Mouse (Mus musculus) stomach, embryonic 16.5 days (tissue): ENCODE measurements at regions not wholly inside any gene's neighbourhood (a gene's known extent, or its start where the extent isn't known, plus 50 kb on each side); places are given as distances from the start of the nearest gene placed in this dataset.

Experiments
- ATAC-seq: fragments of 200-750 bp; cut with Nextera tagmentation; 2 replicates; pipeline ENCODE4 v1.8.0; 2017; ENCODE audit warnings: moderate number of reproducible peaks, moderate TSS enrichment; ENCODE audit not compliant: insufficient read depth, low FRiP score
- H3K27ac ChIP-seq: fragments of 300-500 bp; sonication (generic); 2 replicates; pipeline ENCODE4 v1.5.1; 2014; ENCODE audit warnings: low read length
- H3K27me3 ChIP-seq: fragments of 300-500 bp; sonication (generic); 2 replicates; pipeline ENCODE4 v1.6.1; 2014; ENCODE audit warnings: low read length, control low read depth, mixed read lengths; ENCODE audit not compliant: control insufficient read depth, insufficient read depth
- H3K36me3 ChIP-seq: fragments of 300-500 bp; sonication (generic); 2 replicates; pipeline ENCODE4 v1.6.1; 2014; ENCODE audit warnings: low read length; ENCODE audit not compliant: control insufficient read depth, insufficient read depth
- H3K4me1 ChIP-seq: fragments of 300-500 bp; sonication (generic); 2 replicates; pipeline ENCODE4 v1.6.1; 2014; ENCODE audit warnings: low read length, control low read depth, mixed read lengths; ENCODE audit not compliant: control insufficient read depth, insufficient read depth
- H3K4me2 ChIP-seq: fragments of 300-500 bp; sonication (generic); 2 replicates; pipeline ENCODE4 v1.6.1; 2014; ENCODE audit warnings: low read depth, low read length, mixed read lengths
- H3K4me3 ChIP-seq: fragments of 300-500 bp; sonication (generic); replicated peaks from 2 replicates; pipeline ENCODE4 v1.5.1; 2014; ENCODE audit warnings: mild to moderate bottlenecking, low read length
- H3K9ac ChIP-seq: fragments of 300-500 bp; sonication (generic); 2 replicates; pipeline ENCODE4 v1.6.1; 2014; ENCODE audit warnings: low read length
- H3K9me3 ChIP-seq: fragments of 300-500 bp; sonication (generic); replicated peaks from 2 replicates; pipeline ENCODE4 v1.6.1; 2016; ENCODE audit warnings: low read length, control low read depth; ENCODE audit not compliant: control insufficient read depth
- WGBS: fragments of 180-500 bp; shearing (Covaris S2); extraction: QIAGEN DNeasy Blood & Tissue Kit; methylation state at CpG from one replicate; pipeline ENCODE4 v1.1.7; 2014; 5-methylcytosine and 5-hydroxymethylcytosine counted together

GRCm38 (mm10) chr14:60517891-60518290, 115.9 kb upstream of the Spata13 start:
- Histone ChIP-seq H3K4me1 (no peaks in the 10 kb centered on the region), H3K27me3 (no peaks in the 10 kb centered on the region), H3K9me3 (no peaks in the 10 kb centered on the region), H3K9ac (no peak overlapping the region), H3K27ac (no peak overlapping the region), H3K4me3 (no peak overlapping the region), H3K4me2 (no peak overlapping the region), H3K36me3 (no peaks in the 10 kb centered on the region)
- 93% methylated on average over 11 of the region's 11 CpGs for WGBS
- no peak for ATAC-seq

- Histone ChIP-seq H3K27me3 (no peaks in the 10 kb centered on the region), H3K9ac (no peak overlapping the region), H3K36me3 (no peaks in the 10 kb centered on the region), H3K27ac (no peak overlapping the region), H3K4me1 (no peaks in the 10 kb centered on the region), H3K9me3 (no peaks in the 10 kb centered on the region), H3K4me2 (no peak overlapping the region), H3K4me3 (no peak overlapping the region)
- no peak for ATAC-seq
- WGBS: 55% methylated on average over 1 of the region's 1 CpGs
Observed at GRCm38 (mm10) chr14:60523010-60523409, 110.8 kb upstream of the Spata13 start.

- Histone ChIP-seq H3K4me3 (no peak overlapping the region), H3K4me2 (no peak overlapping the region), H3K9me3 (no peaks in the 10 kb centered on the region), H3K36me3 (no peaks in the 10 kb centered on the region), H3K4me1 (0 out of 2 replicates have a peak, but pooled peaks cover 4% of the 10 kb centered on the region), H3K27ac (no peak overlapping the region), H3K27me3 (no peaks in the 10 kb centered on the region), H3K9ac (no peak overlapping the region)
- ATAC-seq: no peak
- WGBS: 78% methylated on average over 4 of the region's 4 CpGs
Observed at GRCm38 (mm10) chr14:60524869-60525268, 108.9 kb upstream of the Spata13 start.

- 65% methylated on average over 13 of the region's 13 CpGs for WGBS
- no peak for ATAC-seq
Observed at GRCm38 (mm10) chr14:60525284-60525962, 108.4 kb upstream of the Spata13 start.

DNA sequence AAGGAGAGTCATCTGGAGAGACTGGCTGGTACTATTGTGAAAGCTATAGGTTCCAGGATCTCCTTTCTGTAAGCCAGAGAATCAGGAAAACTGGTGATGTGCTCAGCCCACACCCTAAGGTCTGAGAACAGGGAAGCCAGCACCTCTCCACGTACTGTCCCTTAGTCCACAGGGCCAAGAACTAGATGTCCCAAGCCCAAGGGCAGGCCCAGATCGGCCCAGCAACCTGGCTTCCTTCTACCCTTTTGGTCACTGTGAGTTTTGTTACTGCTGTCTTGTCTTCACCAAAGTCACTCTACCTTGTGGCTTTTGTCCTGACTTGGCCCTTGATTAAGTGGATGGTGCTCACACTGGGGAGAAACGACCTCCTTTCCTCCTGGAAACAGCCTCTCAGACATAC, 107.8 kb upstream of the Spata13 start:
- no peaks in the 10 kb centered on the region for H3K27me3 ChIP-seq
- ATAC-seq: no peak
- no peak overlapping the region for H3K9ac ChIP-seq
- no peak overlapping the region for H3K27ac ChIP-seq
- no peak overlapping the region for H3K4me2 ChIP-seq
- H3K36me3 ChIP-seq: no peaks in the 10 kb centered on the region
- peaks cover 10% of the 10 kb centered on the region; the same call in 1 of the 2 replicates for H3K4me1 ChIP-seq
- 76% methylated on average over 3 of the region's 3 CpGs for WGBS
- H3K9me3 ChIP-seq: no peaks in the 10 kb centered on the region
- no peak overlapping the region for H3K4me3 ChIP-seq

More at GRCm38 (mm10) chr14:60525284-60525962, 108.4 kb upstream of the Spata13 start:
- H3K4me2 ChIP-seq: no peak overlapping the region
- H3K27me3 ChIP-seq: no peaks in the 10 kb centered on the region
- H3K36me3 ChIP-seq: no peaks in the 10 kb centered on the region
- no peak overlapping the region for H3K27ac ChIP-seq
- no peak overlapping the region for H3K9ac ChIP-seq
- peaks cover 9% of the 10 kb centered on the region; the same call in 1 of the 2 replicates for H3K4me1 ChIP-seq
- H3K9me3 ChIP-seq: no peaks in the 10 kb centered on the region
- no peak overlapping the region for H3K4me3 ChIP-seq

DNA sequence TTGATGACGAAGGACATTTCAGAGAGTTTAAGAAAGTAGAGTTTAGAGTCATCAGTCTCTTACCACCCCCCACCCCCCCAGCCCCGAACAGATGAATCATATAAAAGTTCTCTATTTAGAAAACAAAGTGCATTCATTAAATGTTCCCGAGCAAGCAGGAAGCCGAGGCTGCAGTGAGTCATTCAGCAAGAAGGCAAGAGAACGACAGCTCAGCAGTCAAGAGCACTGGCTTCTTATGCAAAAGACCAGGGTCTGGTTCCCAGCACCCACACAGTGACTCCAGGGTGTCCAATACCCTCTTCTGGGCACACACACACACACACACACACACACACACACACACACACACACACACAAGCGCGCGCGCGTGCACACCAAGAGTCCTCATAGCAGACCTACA, 107.0 kb upstream of the Spata13 start:
- no peaks in the 10 kb centered on the region for H3K36me3 ChIP-seq
- H3K4me2 ChIP-seq: no peak overlapping the region
- H3K9ac ChIP-seq: no peak overlapping the region
- H3K4me1 ChIP-seq: peaks cover 10% of the 10 kb centered on the region; the same call in 1 of the 2 replicates
- H3K27me3 ChIP-seq: no peaks in the 10 kb centered on the region
- WGBS: 72% methylated on average over 10 of the region's 10 CpGs
- H3K4me3 ChIP-seq: no peak overlapping the region
- H3K9me3 ChIP-seq: no peaks in the 10 kb centered on the region
- ATAC-seq: no peak
- H3K27ac ChIP-seq: no peak overlapping the region

DNA sequence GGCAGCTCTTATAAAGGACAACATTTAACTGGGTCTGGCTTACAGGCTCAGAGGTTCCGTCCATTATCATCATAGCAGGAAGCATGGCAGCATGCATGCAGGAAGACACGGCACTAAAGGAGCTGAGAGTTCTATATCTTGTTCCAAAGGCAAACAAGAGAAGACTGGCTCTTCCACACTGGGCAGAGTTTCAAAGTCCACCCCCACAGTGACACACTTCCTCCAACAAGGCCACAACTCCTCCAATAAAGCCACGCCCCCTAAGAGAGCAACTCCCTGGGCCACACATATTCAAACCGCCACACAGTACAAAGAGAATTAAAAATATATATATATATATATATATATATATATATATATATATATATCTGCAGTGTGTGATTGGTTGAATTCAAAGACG, 105.8 kb upstream of the Spata13 start:
- ATAC-seq: no peak
- Histone ChIP-seq H3K4me1 (peaks cover 14% of the 10 kb centered on the region), H3K4me3 (no peak overlapping the region), H3K4me2 (no peak overlapping the region), H3K36me3 (no peaks in the 10 kb centered on the region), H3K9me3 (no peaks in the 10 kb centered on the region), H3K27ac (no peak overlapping the region), H3K9ac (no peak overlapping the region), H3K27me3 (no peaks in the 10 kb centered on the region)
- WGBS: 78% methylated on average over 5 of the region's 5 CpGs

- no peak for ATAC-seq
- no peak overlapping the region for H3K9ac ChIP-seq
- WGBS: 84% methylated on average over 7 of the region's 7 CpGs
- no peak overlapping the region for H3K4me2 ChIP-seq
- no peaks in the 10 kb centered on the region for H3K9me3 ChIP-seq
- no peak overlapping the region for H3K27ac ChIP-seq
- no peak overlapping the region for H3K4me3 ChIP-seq
- H3K27me3 ChIP-seq: no peaks in the 10 kb centered on the region
- peaks cover 19% of the 10 kb centered on the region for H3K4me1 ChIP-seq
- no peaks in the 10 kb centered on the region for H3K36me3 ChIP-seq
Observed at GRCm38 (mm10) chr14:60528520-60528919, 105.3 kb upstream of the Spata13 start.

DNA sequence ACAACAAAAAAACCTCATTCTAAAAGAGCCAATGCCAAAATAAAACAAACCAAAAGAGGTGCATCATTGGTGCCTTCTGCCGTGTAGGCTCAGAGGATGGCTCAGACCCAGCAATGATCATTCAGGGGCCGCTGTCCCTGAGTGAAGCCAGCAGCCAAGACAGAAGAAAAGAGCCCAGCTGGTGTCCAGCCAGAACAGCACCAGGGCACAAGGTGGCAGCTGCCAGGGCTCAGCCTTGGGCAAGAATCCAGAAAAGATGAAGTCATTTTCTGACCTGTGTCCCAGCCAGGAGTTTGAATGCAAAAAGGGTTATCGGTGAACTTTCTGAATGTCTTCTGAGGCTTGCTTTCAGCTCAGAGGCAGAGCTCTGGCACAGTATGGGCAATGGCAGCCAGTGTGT, 104.8 kb upstream of the Spata13 start:
- Histone ChIP-seq H3K27ac (no peak overlapping the region), H3K4me3 (no peak overlapping the region), H3K9me3 (no peaks in the 10 kb centered on the region), H3K4me2 (no peak overlapping the region), H3K9ac (no peak overlapping the region), H3K36me3 (no peaks in the 10 kb centered on the region), H3K27me3 (no peaks in the 10 kb centered on the region), H3K4me1 (peaks cover 19% of the 10 kb centered on the region)
- 67% methylated on average over 3 of the region's 3 CpGs for WGBS
- no peak for ATAC-seq
